Mouse (Mus musculus) limb, embryonic 15.5 days (tissue): Measurements from ENCODE around the gene Adam12. TPM values are rescaled to one million over a fixed set of nuclear protein-coding genes. Genes with fewer than 3 reads are reported as not detected.

Experiments used
- ATAC-seq: fragments of 200-750 bp; cut with Nextera tagmentation; 2 replicates; pipeline ENCODE4 v1.8.0; 2017; ENCODE audit warnings: low read depth, moderate TSS enrichment; ENCODE audit not compliant: insufficient number of reproducible peaks, low FRiP score, low TSS enrichment
- H3K27ac ChIP-seq: fragments of 300-500 bp; sonication (generic); 2 replicates; pipeline ENCODE4 v1.5.1; 2015; ENCODE audit warnings: moderate library complexity, mild to moderate bottlenecking, inconsistent platforms
- H3K27me3 ChIP-seq: fragments of 300-500 bp; sonication (generic); 2 replicates; pipeline ENCODE4 v1.6.1; 2015; ENCODE audit warnings: inconsistent platforms
- H3K36me3 ChIP-seq: fragments of 300-500 bp; sonication (generic); 2 replicates; pipeline ENCODE4 v1.6.1; 2015; ENCODE audit warnings: inconsistent platforms
- H3K4me1 ChIP-seq: fragments of 300-500 bp; sonication (generic); 2 replicates; pipeline ENCODE4 v1.6.1; 2015; ENCODE audit warnings: inconsistent platforms
- H3K4me2 ChIP-seq: fragments of 300-500 bp; sonication (generic); 2 replicates; pipeline ENCODE4 v1.6.1; 2015; ENCODE audit warnings: mild to moderate bottlenecking, inconsistent platforms
- H3K4me3 ChIP-seq: fragments of 300-500 bp; sonication (generic); 2 replicates; pipeline ENCODE4 v1.5.1; 2015; ENCODE audit warnings: mild to moderate bottlenecking, inconsistent platforms
- H3K9ac ChIP-seq: fragments of 300-500 bp; sonication (generic); 2 replicates; pipeline ENCODE4 v1.6.1; 2015; ENCODE audit warnings: inconsistent platforms
- H3K9me3 ChIP-seq: fragments of 300-500 bp; sonication (generic); 2 replicates; pipeline ENCODE4 v1.6.1; 2016; ENCODE audit warnings: inconsistent platforms
- WGBS: fragments of 180-500 bp; shearing (Covaris S2); methylation state at CpG from one replicate; pipeline ENCODE4 v1.1.7; 2015; 5-methylcytosine and 5-hydroxymethylcytosine counted together
- polyA plus RNA-seq: library from polyadenylated mRNA; unstranded; fragments of >200 nt; fragmentation: Nextera tagmentation; extraction: Ambion mirVana; gene quantifications from 2 replicates; pipeline ENCODE4 v1.2.1, GENCODE M21; 2015

The Adam12 gene
- polyA plus RNA-seq, 1 experiment from 2014 or later: 8.1 TPM

DNA sequence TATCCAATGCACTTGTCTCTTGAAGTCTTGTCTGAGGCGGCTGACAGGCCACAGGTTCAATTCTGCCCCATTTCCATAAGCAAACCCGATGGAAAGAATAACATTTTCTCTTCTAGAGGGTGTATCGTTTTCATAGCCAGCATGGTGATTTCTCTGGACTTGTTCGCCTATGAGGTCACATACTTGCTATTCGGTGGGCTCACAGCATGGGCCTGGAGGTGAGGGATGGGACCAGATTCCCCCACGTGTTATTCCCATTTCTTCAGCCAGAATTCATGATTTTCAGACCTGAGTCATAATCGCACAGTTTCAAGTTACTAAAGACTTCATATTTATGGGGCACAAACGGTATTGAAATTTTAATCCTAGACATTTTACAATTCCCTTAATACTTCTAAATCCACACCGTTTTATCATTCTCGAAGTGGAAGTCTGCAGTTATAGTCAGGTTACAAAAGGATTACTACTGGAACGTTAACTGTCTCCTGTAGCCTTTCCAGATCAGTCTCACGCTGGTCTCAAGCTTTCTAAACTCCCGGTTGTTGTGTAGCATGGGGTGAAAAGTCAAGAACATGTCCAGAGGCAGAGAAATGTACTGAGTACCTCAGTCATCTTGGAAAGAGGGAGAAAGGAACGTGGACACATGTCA, 58.4 kb downstream of the Adam12 start:
- ATAC-seq: peak; percentile 67; the same call in 1 of the 2 replicates
- Histone ChIP-seq H3K9me3 (no peaks in the 10 kb centered on the region), H3K36me3 (no peaks in the 10 kb centered on the region), H3K27me3 (no peaks in the 10 kb centered on the region), H3K4me3 (no peak overlapping the region), H3K4me2 (no peak overlapping the region), H3K4me1 (no peaks in the 10 kb centered on the region; the same call in 1 of the 2 replicates), H3K9ac (no peak overlapping the region), H3K27ac (peak overlapping the region; percentile 50)
- WGBS: 50% methylated on average over 14 of the region's 14 CpGs

DNA sequence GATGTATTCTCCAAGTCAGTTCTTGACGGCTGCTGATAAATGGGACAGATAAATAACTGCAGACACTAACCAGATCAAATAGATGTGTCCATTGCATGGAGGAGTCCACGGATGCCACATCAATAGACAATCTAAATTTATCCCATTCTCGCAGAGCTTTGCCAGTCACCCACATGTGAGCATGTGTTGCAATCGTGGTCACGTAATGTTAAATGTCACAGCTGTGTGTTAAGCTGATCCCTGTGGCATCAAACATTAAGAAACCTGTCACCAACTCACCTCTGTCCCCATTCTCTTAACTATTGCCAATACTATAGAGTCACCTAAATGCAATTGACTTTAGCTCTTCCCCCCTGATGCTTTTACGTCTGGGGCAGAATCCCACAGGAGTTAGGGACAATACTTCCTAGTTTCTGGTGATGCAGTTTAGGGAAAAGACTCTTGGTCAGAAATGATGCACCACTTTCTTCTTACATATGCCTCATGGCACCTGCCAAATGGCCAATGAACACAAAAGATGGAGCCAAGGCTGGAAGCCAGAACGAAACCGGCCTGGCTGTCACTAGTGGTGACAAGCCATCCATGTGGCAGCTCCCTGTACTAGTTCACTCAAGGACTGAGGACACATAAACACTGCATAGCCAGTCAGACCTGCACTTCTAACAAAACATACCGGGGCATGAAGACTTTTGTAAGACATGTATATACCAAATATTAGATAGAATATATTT, 61.6 kb downstream of the Adam12 start:
- Histone ChIP-seq H3K27me3 (no peaks in the 10 kb centered on the region), H3K36me3 (no peaks in the 10 kb centered on the region), H3K4me3 (no peak overlapping the region), H3K9ac (no peak overlapping the region), H3K9me3 (no peaks in the 10 kb centered on the region), H3K4me2 (no peak overlapping the region), H3K27ac (no peak overlapping the region), H3K4me1 (no peaks in the 10 kb centered on the region; the same call in 1 of the 2 replicates)
- 84% methylated on average over 9 of the region's 9 CpGs for WGBS
- no peak for ATAC-seq

DNA sequence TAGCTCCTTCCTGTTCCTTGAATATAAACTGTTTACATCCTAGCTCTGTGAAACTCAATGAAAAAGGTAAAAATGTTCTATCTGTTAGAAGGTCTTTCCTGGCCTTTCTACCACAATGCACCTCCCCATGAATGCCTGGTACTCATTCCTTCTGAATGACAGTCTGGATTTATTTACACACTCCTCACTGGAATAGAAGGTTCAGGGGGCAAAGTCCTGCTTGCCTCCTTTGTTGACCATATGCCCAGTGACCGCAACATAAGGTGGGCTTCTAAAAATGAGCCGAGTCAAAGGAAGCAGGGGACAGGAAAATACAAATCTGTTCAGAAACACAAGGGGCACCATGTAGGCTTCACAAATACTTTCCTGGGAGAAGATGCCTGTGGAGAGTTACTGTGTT, 62.2 kb downstream of the Adam12 start:
- no peaks in the 10 kb centered on the region; the same call in 1 of the 2 replicates for H3K4me1 ChIP-seq
- H3K9me3 ChIP-seq: no peaks in the 10 kb centered on the region
- H3K27ac ChIP-seq: no peak overlapping the region
- H3K36me3 ChIP-seq: no peaks in the 10 kb centered on the region
- no peak for ATAC-seq
- no peaks in the 10 kb centered on the region for H3K27me3 ChIP-seq
- WGBS: 95% methylated on average over 2 of the region's 2 CpGs
- H3K4me2 ChIP-seq: no peak overlapping the region
- H3K4me3 ChIP-seq: no peak overlapping the region
- no peak overlapping the region for H3K9ac ChIP-seq

DNA sequence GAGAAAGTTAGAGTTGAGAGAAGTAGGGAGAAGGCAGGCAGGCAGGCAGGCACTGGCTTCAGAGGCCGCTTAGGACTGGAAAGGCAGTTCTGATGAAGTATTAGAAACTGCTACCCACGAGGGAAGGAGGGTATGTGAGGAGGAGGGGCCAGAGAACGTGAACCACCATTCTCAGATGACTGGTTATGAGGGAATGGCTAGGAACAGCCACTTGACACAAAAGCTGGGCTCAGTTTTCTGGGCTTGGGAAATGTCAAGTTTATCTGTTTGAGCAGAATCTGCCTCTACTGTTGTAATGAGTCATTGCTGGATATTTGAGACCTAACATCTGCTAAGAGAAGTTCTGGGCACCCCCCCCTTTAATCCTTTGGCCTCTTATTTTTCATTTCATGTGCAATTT, 64.4 kb downstream of the Adam12 start:
- H3K9me3 ChIP-seq: no peaks in the 10 kb centered on the region
- ATAC-seq: no peak
- H3K27me3 ChIP-seq: no peaks in the 10 kb centered on the region
- H3K9ac ChIP-seq: no peak overlapping the region
- H3K4me3 ChIP-seq: no peak overlapping the region
- H3K4me2 ChIP-seq: no peak overlapping the region
- H3K4me1 ChIP-seq: peaks cover 2% of the 10 kb centered on the region; the same call in 1 of the 2 replicates
- no peak overlapping the region for H3K27ac ChIP-seq
- 23% methylated on average over 3 of the region's 3 CpGs for WGBS
- H3K36me3 ChIP-seq: no peaks in the 10 kb centered on the region

DNA sequence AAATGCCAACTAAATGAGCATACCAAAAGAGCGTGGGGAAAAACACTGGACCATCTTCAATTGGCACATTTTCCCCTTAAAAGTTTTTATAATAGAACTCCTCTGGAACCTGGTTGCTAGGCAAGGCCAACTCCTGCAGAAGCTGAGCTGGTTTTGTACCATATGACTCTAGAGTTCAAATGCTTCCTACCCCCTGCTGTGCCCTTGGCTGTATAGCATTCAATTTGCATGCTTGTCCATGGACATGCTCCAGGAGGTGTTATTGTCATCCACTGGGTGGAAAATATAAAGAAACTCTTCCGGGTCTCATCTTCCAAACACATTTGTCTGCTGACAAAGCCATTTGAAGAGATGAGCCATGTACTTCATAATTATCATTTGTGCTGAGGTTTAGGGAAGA, 68.2 kb downstream of the Adam12 start:
- Histone ChIP-seq H3K4me3 (no peak overlapping the region), H3K4me1 (0 out of 2 replicates have a peak, but pooled peaks cover 2% of the 10 kb centered on the region), H3K9me3 (no peaks in the 10 kb centered on the region), H3K36me3 (no peaks in the 10 kb centered on the region), H3K27ac (no peak overlapping the region), H3K27me3 (no peaks in the 10 kb centered on the region), H3K9ac (no peak overlapping the region), H3K4me2 (no peak overlapping the region)
- no peak for ATAC-seq
- WGBS: 83% methylated on average over 2 of the region's 2 CpGs

DNA sequence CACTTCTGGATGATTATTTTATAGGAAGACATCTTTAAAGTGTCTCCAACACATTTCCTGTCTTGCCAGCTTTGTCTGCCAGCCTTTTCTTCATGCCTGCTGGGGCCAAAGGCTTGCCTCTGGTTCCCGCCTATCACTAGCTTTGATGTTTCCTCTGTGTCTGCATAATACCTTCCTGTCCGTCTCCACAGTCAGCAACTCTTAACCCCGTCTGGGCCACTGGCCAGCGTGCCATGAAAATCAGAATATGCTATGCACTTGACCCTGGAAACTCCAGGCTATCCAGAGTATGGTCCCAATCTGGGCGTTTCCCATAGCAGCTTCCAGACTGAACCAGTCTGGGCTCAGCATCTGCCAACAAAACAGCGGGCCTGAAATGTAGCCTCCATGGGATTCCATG, 69.1 kb downstream of the Adam12 start:
- no peak overlapping the region for H3K4me2 ChIP-seq
- no peaks in the 10 kb centered on the region for H3K27me3 ChIP-seq
- WGBS: 52% methylated on average over 6 of the region's 6 CpGs
- ATAC-seq: no peak
- no peaks in the 10 kb centered on the region for H3K9me3 ChIP-seq
- H3K36me3 ChIP-seq: no peaks in the 10 kb centered on the region
- no peak overlapping the region for H3K27ac ChIP-seq
- no peak overlapping the region for H3K4me3 ChIP-seq
- no peak overlapping the region for H3K9ac ChIP-seq
- 0 out of 2 replicates have a peak, but pooled peaks cover 2% of the 10 kb centered on the region for H3K4me1 ChIP-seq

DNA sequence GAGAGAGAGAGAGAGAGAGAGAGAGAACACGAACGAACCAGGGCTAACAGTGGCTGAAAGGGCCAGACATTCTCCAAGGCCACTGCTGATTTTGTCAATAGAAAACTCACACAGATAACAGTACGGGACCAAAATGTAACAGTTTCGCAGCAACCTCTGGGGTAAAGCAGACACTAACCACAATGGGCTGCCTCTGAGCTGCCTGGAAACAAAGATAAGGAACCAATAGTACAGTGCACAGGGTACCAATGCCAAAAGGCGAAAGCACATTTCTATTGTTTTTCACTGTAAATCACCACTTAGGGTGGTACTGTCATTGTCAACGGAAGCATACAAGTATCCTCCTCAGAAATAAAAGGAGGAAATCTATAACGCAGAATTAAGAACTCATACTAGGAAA, 72.3 kb downstream of the Adam12 start:
- Histone ChIP-seq H3K9ac (no peak overlapping the region), H3K27me3 (no peaks in the 10 kb centered on the region), H3K4me3 (no peak overlapping the region), H3K4me1 (0 out of 2 replicates have a peak, but pooled peaks cover 2% of the 10 kb centered on the region), H3K9me3 (no peaks in the 10 kb centered on the region), H3K4me2 (no peak overlapping the region), H3K27ac (no peak overlapping the region), H3K36me3 (no peaks in the 10 kb centered on the region)
- 79% methylated on average over 7 of the region's 7 CpGs for WGBS
- ATAC-seq: no peak

DNA sequence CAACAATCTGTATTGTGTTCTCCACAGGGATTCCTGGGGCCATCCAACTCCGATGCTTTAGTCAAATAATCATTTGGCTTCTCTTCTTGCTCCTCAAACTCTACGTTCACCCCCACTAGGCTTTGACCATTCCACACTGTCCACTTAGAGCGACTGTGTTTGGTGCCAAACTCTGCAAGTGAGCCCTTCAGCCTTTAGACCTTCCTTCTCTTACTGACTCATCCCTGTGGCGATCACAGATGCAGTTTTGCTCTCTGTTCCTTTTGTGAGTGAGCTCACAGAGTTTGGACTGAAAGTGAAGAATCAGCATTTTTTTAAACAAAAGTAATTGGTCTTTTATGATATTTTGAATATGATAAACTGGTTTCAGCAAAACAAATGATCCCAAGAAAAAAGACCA, 80.6 kb downstream of the Adam12 start:
- WGBS: 82% methylated on average over 4 of the region's 4 CpGs
- ATAC-seq: no peak
- peaks cover 13% of the 10 kb centered on the region for H3K4me1 ChIP-seq

DNA sequence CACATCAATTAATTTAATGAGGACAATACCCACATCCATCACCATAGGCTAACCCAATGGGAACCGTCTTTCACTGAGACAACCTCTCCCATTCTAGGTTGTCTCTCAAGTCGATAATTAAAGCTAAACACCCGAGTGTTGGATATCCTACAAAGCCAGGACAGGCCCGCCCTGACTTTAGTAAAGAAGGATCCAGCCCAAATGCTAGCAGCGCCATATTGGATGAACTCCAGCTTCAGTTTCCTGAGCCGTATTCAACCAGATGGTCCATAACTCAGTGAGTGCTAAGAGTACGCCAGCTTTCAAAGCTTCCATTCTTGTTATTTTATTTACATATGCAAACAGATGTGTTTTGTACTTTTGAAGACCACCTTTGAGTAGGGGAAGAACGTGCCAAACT, 81.6 kb downstream of the Adam12 start:
- Histone ChIP-seq H3K9me3 (no peaks in the 10 kb centered on the region), H3K9ac (no peak overlapping the region), H3K4me2 (no peak overlapping the region), H3K27ac (0 out of 2 replicates have a peak overlapping the region, but pooled peaks have one; percentile 22), H3K4me3 (no peak overlapping the region), H3K27me3 (no peaks in the 10 kb centered on the region), H3K4me1 (peaks cover 13% of the 10 kb centered on the region), H3K36me3 (no peaks in the 10 kb centered on the region)
- no peak for ATAC-seq
- 78% methylated on average over 8 of the region's 8 CpGs for WGBS

More for the DNA sequence above, 80.6 kb downstream of the Adam12 start:
- Histone ChIP-seq H3K36me3 (no peaks in the 10 kb centered on the region), H3K4me2 (no peak overlapping the region), H3K9me3 (no peaks in the 10 kb centered on the region), H3K9ac (no peak overlapping the region), H3K27me3 (no peaks in the 10 kb centered on the region), H3K4me3 (no peak overlapping the region), H3K27ac (no peak overlapping the region)

DNA sequence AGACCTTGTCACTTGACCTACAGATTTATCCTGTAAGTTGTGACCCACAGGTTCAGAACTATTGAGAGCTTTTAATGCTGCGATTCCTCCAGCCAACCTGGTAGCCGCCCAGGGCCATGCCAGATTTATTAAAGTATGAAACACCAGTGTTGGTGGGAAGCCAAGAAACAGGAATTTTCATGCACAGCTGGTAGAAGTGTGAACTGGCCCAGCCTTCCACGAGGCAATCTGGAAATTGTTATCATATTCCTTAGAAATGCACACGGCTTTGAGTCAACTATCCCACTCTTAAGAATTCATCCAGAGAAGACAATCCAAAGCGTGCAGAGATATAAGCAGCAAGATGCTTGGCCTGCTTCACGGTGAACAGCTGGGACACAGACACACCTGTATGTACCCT, 82.6 kb downstream of the Adam12 start:
- ATAC-seq: peak; percentile 24; the same call in 1 of the 2 replicates
- H3K27ac ChIP-seq: 0 out of 2 replicates have a peak overlapping the region, but pooled peaks have one; percentile 22

DNA sequence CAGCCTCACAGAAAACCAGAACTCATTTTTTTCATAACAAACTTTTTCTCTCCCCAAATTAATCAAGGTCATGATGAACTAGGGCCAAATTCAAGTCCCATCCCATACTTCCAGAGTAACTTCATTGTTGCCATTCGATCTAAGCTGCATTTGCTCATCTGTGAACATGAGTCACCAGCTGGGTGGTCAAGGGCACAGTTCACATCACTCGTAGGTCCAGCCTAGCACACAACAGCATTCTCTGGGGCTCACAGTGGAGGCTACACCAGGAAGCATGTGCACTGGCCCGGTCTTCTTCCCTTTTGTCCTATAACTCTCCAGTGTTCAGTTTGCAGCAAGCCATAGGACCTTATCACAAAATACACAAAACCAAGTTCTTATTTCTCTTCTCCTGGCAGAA, 84.4 kb downstream of the Adam12 start:
- WGBS: 88% methylated on average over 3 of the region's 3 CpGs

More for the DNA sequence above, 82.6 kb downstream of the Adam12 start:
- Histone ChIP-seq H3K4me1 (peaks cover 13% of the 10 kb centered on the region), H3K4me3 (no peak overlapping the region), H3K27me3 (no peaks in the 10 kb centered on the region), H3K4me2 (no peak overlapping the region), H3K36me3 (no peaks in the 10 kb centered on the region), H3K9me3 (no peaks in the 10 kb centered on the region), H3K9ac (no peak overlapping the region)
- 37% methylated on average over 6 of the region's 6 CpGs for WGBS

DNA sequence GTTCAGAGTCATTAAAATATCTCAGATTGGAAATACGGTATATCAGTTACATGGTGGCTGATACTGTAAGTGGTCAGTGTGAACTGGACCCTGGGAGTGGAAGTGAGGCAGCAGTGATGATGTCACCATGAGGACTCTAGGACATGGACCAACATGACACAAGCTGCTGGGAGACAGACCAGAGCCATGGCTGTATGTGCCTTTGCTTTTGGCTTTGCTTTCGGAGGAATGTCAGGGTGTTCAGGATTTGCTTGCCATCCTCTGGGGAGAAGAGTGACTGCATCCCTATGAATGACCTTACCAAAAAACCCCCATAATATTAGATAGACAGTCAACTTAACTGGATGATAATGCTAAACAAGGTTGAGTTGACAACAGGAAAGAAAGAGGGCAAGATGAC, 85.1 kb downstream of the Adam12 start:
- ATAC-seq: no peak
- Histone ChIP-seq H3K27me3 (no peaks in the 10 kb centered on the region), H3K9ac (no peak overlapping the region), H3K4me2 (no peak overlapping the region), H3K36me3 (no peaks in the 10 kb centered on the region), H3K9me3 (no peaks in the 10 kb centered on the region), H3K4me1 (peaks cover 13% of the 10 kb centered on the region), H3K4me3 (no peak overlapping the region), H3K27ac (no peak overlapping the region)
- WGBS: 86% methylated on average over 2 of the region's 2 CpGs

More for the DNA sequence above, 84.4 kb downstream of the Adam12 start:
- Histone ChIP-seq H3K27me3 (no peaks in the 10 kb centered on the region), H3K4me3 (no peak overlapping the region), H3K9me3 (no peaks in the 10 kb centered on the region), H3K4me1 (peaks cover 13% of the 10 kb centered on the region), H3K4me2 (no peak overlapping the region), H3K9ac (no peak overlapping the region), H3K36me3 (no peaks in the 10 kb centered on the region), H3K27ac (no peak overlapping the region)
- ATAC-seq: no peak
